Mouse (Mus musculus): ENCODE measurements at regions not wholly inside any gene's neighbourhood (a gene's known extent, or its start where the extent isn't known, plus 50 kb on each side); places are given as distances from the start of the nearest gene placed in this dataset.

GRCm38 (mm10) chr3:17799120-17799519 is 149.1 kb upstream of the Cypt12 start:
- H3K9me3 ChIP-seq (replicated peaks; ENCODE audit: insufficient read depth, low read length) = no peaks in the 10 kb centered on the region
- H3K4me1 ChIP-seq (ENCODE audit: control insufficient read depth in 1 of 2, insufficient read depth in 2 of 2, low read length in 2 of 2) = no peaks in the 10 kb centered on the region

GRCm38 (mm10) chr3:17800810-17801209 is 147.4 kb upstream of the Cypt12 start:
- TF ChIP-seq POLR2AphosphoS5 (IDR thresholded peaks at IDR 0.05; ENCODE audit: borderline replicate concordance, low read depth, low read length) (no peak), MAZ (IDR thresholded peaks at IDR 0.05; ENCODE audit: low read depth, low read length) (no peak), POLR2A (IDR thresholded peaks at IDR 0.05; ENCODE audit: control insufficient read depth in 1 of 2, insufficient read depth in 1 of 2, low read depth in 1 of 2, low read length in 2 of 2, poor library complexity in 1 of 2) (no peak)
- Histone ChIP-seq H3K4me1 (ENCODE audit: control insufficient read depth in 1 of 2, insufficient read depth in 2 of 2, low read length in 2 of 2) (no peaks in the 10 kb centered on the region), H3K79me2 (ENCODE audit: control insufficient read depth, insufficient read depth, low read length, poor library complexity) (no peaks in the 10 kb centered on the region), H3K4me3 (ENCODE audit: control insufficient read depth in 1 of 2, insufficient read depth in 1 of 2, low read depth in 2 of 2, low read length in 2 of 2) (no peak overlapping the region), H3K27ac (ENCODE audit: control insufficient read depth, low read depth, low read length) (no peak overlapping the region), H3K36me3 (ENCODE audit: control insufficient read depth in 1 of 2, insufficient read depth in 2 of 2, low read length in 2 of 2) (no peaks in the 10 kb centered on the region), H3K9ac (ENCODE audit: control insufficient read depth, low read depth, low read length, poor library complexity, severe bottlenecking) (no peak overlapping the region), H3K27me3 (ENCODE audit: control insufficient read depth in 1 of 2, insufficient read depth in 2 of 2, low read length in 2 of 2) (no peaks in the 10 kb centered on the region), H3K9me3 (replicated peaks; ENCODE audit: insufficient read depth, low read length) (no peaks in the 10 kb centered on the region)
- no peak for DNase-seq (ENCODE audit: low read depth, low spot score)

More at GRCm38 (mm10) chr3:17799120-17799519, 149.1 kb upstream of the Cypt12 start:
- H3K9ac ChIP-seq (ENCODE audit: control insufficient read depth, low read depth, low read length, poor library complexity, severe bottlenecking) = no peak overlapping the region
- no peak for TF ChIP-seq ELF1 (IDR thresholded peaks at IDR 0.05; ENCODE audit: low read depth, low read length)
- no peak for TF ChIP-seq GABPA (IDR thresholded peaks at IDR 0.05; ENCODE audit: low read depth, low read length)
- no peak for TF ChIP-seq GATA1 (IDR thresholded peaks at IDR 0.05; ENCODE audit: low read depth, low read length)
- no peak for TF ChIP-seq POLR2AphosphoS5 (IDR thresholded peaks at IDR 0.05; ENCODE audit: borderline replicate concordance, low read depth, low read length)
- no peak for TF ChIP-seq ZC3H11A (IDR thresholded peaks at IDR 0.05; ENCODE audit: low read depth, low read length)
- no peak for TF ChIP-seq E2F4 (IDR thresholded peaks at IDR 0.05; ENCODE audit: borderline replicate concordance, low read depth, low read length)
- no peak for TF ChIP-seq NRF1 (IDR thresholded peaks at IDR 0.05; ENCODE audit: insufficient read depth, low read depth, low read length, poor library complexity, severe bottlenecking)
- no peak for TF ChIP-seq EP300 (IDR thresholded peaks at IDR 0.05; ENCODE audit: low read depth in 1 of 2, low read length in 2 of 2)
- no peak for TF ChIP-seq ZKSCAN1 (IDR thresholded peaks at IDR 0.05; ENCODE audit: low read depth, low read length)
- TF ChIP-seq POLR2AphosphoS2 (IDR thresholded peaks at IDR 0.05; ENCODE audit: low read length) = no peak
- TF ChIP-seq USF2 (IDR thresholded peaks at IDR 0.05; ENCODE audit: borderline replicate concordance in 1 of 2, insufficient read depth in 1 of 2, low read depth in 1 of 2, low read length in 2 of 2) = no peak
- TF ChIP-seq JUND (IDR thresholded peaks at IDR 0.05; ENCODE audit: low read depth, low read length) = no peak
- TF ChIP-seq TCF12 (IDR thresholded peaks at IDR 0.05; ENCODE audit: low read depth, low read length) = no peak
- no peak for TF ChIP-seq ZNF384 (IDR thresholded peaks at IDR 0.05; ENCODE audit: low read depth, low read length)
- TF ChIP-seq HCFC1 (IDR thresholded peaks at IDR 0.05; ENCODE audit: low read depth, low read length) = no peak
- no peaks in the 10 kb centered on the region for H3K36me3 ChIP-seq (ENCODE audit: control insufficient read depth in 1 of 2, insufficient read depth in 2 of 2, low read length in 2 of 2)
- DNase-seq (ENCODE audit: low read depth, low spot score) = no peak
- no peak overlapping the region for H3K4me3 ChIP-seq (ENCODE audit: control insufficient read depth in 1 of 2, insufficient read depth in 1 of 2, low read depth in 2 of 2, low read length in 2 of 2)
- H3K79me2 ChIP-seq (ENCODE audit: control insufficient read depth, insufficient read depth, low read length, poor library complexity) = no peaks in the 10 kb centered on the region
- H3K27me3 ChIP-seq (ENCODE audit: control insufficient read depth in 1 of 2, insufficient read depth in 2 of 2, low read length in 2 of 2) = no peaks in the 10 kb centered on the region
- H3K27ac ChIP-seq (ENCODE audit: control insufficient read depth, low read depth, low read length) = no peak overlapping the region
